Mouse (Mus musculus) megakaryocyte, embryonic 14.5 days (primary cell): ENCODE results near the gene Bbox1. TPM values are rescaled to one million over a fixed set of nuclear protein-coding genes. Genes with fewer than 3 reads are reported as not detected.

ENCODE experiments used
- H3K27me3 ChIP-seq: replicated peaks from 2 replicates; pipeline ENCODE3; 2012; ENCODE audit warnings: inconsistent platforms
- H3K36me3 ChIP-seq: replicated peaks from 2 replicates; pipeline ENCODE3; 2012; ENCODE audit warnings: low read length, inconsistent platforms, mixed read lengths
- H3K4me1 ChIP-seq: 2 replicates; pipeline ENCODE4 v1.6.1; 2012; ENCODE audit warnings: inconsistent platforms
- H3K4me3 ChIP-seq: replicated peaks from 2 replicates; pipeline ENCODE3; 2012; ENCODE audit warnings: moderate library complexity, mild to moderate bottlenecking, inconsistent platforms
- H3K9me3 ChIP-seq: 2 replicates; pipeline ENCODE4 v1.6.1; 2012; ENCODE audit warnings: inconsistent platforms
- FLI1 ChIP-seq: IDR thresholded peaks from 2 replicates; pipeline ENCODE4 v1.6.1; 2012; ENCODE audit warnings: low read length, inconsistent platforms, mixed read lengths
- GATA1 ChIP-seq: IDR thresholded peaks from 3 replicates; pipeline ENCODE4 v1.6.1; 2012; ENCODE audit warnings: mixed read lengths, low read length, inconsistent platforms, borderline replicate concordance
- polyA plus RNA-seq: library from polyadenylated mRNA; stranded (reverse); fragments of >175 nt; gene quantifications from 2 replicates; pipeline ENCODE4 v1.2.3, GENCODE M21; 2012; ENCODE audit warnings: low replicate concordance; ENCODE audit not compliant: insufficient read depth

Gene Bbox1
- polyA plus RNA-seq, 1 experiment, result not detected

- Histone ChIP-seq H3K9me3 (0 out of 2 replicates have a peak, but pooled peaks cover 2% of the 10 kb centered on the region), H3K4me1 (no peaks in the 10 kb centered on the region), H3K27me3 (no peaks in the 10 kb centered on the region), H3K36me3 (no peaks in the 10 kb centered on the region), H3K4me3 (no peak overlapping the region)
- TF ChIP-seq FLI1 (no peak), GATA1 (no peak)
Measured at GRCm38 (mm10) chr2:110275424-110275823, 38.9 kb downstream of the Bbox1 start.

DNA sequence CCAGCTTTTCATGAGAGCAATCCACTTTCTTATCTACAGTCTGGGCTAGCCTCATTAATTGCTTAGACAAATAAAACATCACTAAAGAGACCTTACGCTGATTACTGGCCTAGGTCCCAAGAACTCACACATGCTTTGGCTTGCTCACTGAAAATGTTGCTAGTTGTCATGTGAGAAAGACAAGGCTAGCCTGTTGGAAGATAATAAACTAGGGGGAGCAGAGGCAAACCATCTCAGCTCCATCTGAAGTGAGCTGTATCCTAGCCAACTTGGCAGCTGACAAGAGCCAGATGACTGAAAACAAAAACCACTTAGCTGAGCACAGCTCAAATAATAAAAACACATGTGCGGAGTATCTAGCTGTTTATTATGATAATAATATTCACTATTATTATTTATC, 40.2 kb downstream of the Bbox1 start:
- H3K27me3 ChIP-seq, result no peaks in the 10 kb centered on the region
- no peaks in the 10 kb centered on the region for H3K4me1 ChIP-seq
- TF ChIP-seq FLI1 (no peak), GATA1 (no peak)
- no peaks in the 10 kb centered on the region for H3K36me3 ChIP-seq
- H3K4me3 ChIP-seq, result no peak overlapping the region
- H3K9me3 ChIP-seq, result 0 out of 2 replicates have a peak, but pooled peaks cover 2% of the 10 kb centered on the region

DNA sequence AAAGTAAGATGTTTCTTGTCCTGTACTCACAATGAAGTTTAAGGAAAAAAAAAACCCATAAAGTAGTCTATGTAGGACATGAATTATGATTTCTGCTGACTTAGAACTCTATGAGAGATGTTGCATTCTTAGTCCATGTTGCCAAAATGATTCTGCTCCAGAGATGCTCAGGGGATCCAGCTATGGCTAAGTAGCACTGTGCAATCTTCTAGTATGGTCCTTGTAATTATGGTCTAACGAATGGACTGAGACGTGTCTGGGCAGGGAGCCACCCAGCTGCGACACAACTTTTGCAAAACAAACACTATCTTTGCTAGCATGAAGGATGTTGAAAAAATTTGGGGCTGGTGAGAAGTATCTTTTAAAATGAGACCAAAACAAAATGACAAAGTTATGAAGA, 45.1 kb downstream of the Bbox1 start:
- H3K4me1 ChIP-seq, result no peaks in the 10 kb centered on the region
- TF ChIP-seq FLI1, result no peak
- no peak for TF ChIP-seq GATA1
- no peak overlapping the region for H3K4me3 ChIP-seq
- H3K9me3 ChIP-seq, result no peaks in the 10 kb centered on the region
- no peaks in the 10 kb centered on the region for H3K36me3 ChIP-seq
- no peaks in the 10 kb centered on the region for H3K27me3 ChIP-seq

DNA sequence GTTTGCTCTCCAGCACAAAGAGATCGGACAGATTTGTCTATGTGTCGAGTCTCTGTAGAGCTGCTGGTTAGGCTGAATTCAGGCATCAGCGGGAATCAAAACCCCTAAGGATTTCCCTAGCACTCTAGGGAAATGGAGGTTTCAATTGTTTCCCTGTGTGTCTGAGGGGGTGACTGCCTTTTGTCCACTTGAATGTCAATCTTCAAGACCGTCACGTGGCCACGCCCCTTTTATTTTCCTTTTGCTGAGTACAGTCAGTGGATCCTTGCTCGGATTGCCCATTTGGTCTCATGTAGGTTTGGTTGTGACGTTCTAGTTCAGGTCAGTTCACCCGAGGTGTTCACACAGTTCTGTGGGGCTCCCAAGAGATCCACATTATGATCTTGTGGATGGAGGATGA, 82.1 kb downstream of the Bbox1 start:
- TF ChIP-seq GATA1 (no peak), FLI1 (no peak)
- Histone ChIP-seq H3K4me1 (peaks cover 11% of the 10 kb centered on the region), H3K27me3 (no peaks in the 10 kb centered on the region), H3K36me3 (no peaks in the 10 kb centered on the region), H3K9me3 (no peaks in the 10 kb centered on the region), H3K4me3 (no peak overlapping the region)

- Histone ChIP-seq H3K9me3 (no peaks in the 10 kb centered on the region), H3K4me1 (peaks cover 11% of the 10 kb centered on the region), H3K36me3 (no peaks in the 10 kb centered on the region), H3K4me3 (no peak overlapping the region), H3K27me3 (no peaks in the 10 kb centered on the region)
- TF ChIP-seq GATA1 (no peak), FLI1 (no peak)
Measured at GRCm38 (mm10) chr2:110230753-110231152, 83.6 kb downstream of the Bbox1 start.

DNA sequence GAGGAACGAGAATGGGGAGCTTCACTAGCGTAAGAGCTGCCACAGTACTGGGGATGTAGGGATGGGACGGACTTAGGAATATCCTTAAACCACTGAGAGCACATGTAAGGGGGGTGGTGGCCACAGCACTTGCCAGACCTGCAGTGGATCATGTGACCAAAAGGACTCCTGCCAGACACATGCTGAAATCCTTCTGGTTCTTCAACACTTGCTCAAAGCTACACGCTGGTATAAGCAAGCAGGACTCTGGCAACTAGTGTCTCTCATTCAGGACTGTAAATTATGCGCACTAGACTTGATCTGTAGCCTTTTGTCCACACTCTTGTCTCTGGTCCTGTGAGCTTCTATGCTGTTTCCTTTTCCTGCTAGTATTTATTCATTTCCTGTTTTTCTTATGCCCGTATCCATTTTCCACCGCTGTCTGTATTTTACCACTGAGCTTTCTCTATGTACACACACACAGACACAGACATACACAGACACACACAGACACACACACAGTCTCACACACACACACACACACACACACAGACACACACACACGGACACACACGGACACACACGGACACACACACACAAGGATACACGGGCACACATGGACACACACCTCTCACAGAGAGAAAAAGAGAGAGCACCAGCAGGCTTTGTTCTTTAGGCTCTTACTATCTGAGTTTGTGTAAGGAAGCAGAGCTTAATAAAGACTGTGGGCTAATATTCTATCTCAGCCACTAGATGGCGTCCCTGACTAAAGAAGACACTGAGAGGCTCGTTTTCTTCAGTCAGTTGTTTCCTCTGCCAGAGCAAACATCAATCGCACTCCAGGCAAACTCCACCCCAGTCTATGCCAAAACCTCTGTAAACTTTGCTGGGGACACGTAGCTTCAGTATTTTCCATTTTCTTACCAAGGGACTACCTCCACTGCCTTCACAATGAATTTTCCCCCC, 84.9 kb downstream of the Bbox1 start:
- H3K27me3 ChIP-seq, result no peaks in the 10 kb centered on the region
- no peaks in the 10 kb centered on the region for H3K36me3 ChIP-seq
- peak overlapping the region; percentile 15 for H3K4me3 ChIP-seq
- no peak for TF ChIP-seq FLI1
- no peak for TF ChIP-seq GATA1
- no peaks in the 10 kb centered on the region for H3K9me3 ChIP-seq
- H3K4me1 ChIP-seq, result peaks cover 11% of the 10 kb centered on the region

- Histone ChIP-seq H3K4me3 (no peak overlapping the region), H3K9me3 (no peaks in the 10 kb centered on the region), H3K27me3 (no peaks in the 10 kb centered on the region), H3K36me3 (no peaks in the 10 kb centered on the region), H3K4me1 (peaks cover 11% of the 10 kb centered on the region)
- no peak for TF ChIP-seq GATA1
- TF ChIP-seq FLI1, result no peak
Measured at GRCm38 (mm10) chr2:110226421-110226820, 87.9 kb downstream of the Bbox1 start.

DNA sequence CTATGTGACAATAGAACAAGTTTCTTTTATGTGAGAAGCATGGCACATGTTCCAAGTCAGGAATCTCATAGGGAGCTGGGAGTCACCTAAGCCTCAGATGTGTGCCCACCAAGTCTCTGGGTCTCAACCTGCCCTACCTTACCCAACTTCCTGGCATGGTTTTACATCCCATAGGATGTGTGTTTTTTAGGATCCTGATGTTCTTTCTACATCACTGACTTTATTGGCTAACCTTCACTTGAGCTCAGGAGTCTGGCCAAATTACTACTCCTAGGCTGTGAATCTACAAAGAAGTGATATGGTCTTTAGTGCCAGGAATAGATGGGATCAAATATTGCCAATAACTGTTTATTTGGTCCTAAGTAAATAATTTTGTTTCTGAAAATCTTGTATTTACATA, 88.4 kb downstream of the Bbox1 start:
- TF ChIP-seq GATA1, result no peak
- TF ChIP-seq FLI1, result no peak
- Histone ChIP-seq H3K4me1 (peaks cover 11% of the 10 kb centered on the region), H3K9me3 (no peaks in the 10 kb centered on the region), H3K4me3 (no peak overlapping the region), H3K27me3 (no peaks in the 10 kb centered on the region), H3K36me3 (no peaks in the 10 kb centered on the region)

DNA sequence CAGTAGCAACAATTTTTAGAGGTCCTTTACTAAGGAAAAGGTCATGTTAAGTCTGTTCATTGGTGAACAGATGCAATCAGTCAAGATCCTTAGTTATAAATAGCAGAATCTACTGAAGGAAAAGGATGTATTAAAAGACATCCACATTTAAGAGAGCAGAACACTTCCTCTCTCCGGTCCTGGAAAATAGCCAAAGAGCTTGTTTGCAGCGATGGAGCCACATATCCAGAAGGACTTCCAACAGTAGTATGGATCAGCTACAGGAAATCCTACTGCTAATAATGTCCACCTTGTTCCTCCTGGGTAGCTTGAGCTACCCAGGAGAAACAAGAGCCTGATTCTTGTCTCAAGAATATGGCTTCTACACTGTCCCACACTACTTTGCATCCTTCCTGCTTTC, 91.6 kb downstream of the Bbox1 start:
- no peaks in the 10 kb centered on the region for H3K4me1 ChIP-seq
- H3K4me3 ChIP-seq, result no peak overlapping the region
- no peaks in the 10 kb centered on the region for H3K27me3 ChIP-seq
- peaks cover 5% of the 10 kb centered on the region; the same call in 1 of the 2 replicates for H3K9me3 ChIP-seq
- H3K36me3 ChIP-seq, result no peaks in the 10 kb centered on the region
- TF ChIP-seq FLI1 (no peak), GATA1 (no peak)

DNA sequence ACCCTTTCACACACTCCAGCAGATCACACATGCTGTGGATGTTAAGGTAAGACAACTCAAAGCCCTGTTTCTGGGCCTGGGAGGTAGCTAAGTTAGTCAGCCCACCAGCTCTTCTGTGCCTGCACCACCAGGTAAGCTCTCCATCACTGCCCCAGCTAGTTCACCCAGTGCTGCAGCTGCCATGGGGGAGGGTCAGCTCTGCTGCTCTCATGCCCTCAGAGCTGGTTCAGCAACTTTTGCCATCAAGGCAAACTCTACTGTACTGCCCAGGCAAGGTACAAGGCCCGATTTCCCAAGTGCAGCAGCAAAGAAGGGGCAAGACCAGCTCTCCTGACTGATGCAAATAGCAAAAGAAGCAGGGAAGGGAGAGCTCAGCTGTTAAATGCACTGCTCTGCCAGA, 93.9 kb downstream of the Bbox1 start:
- peaks cover 5% of the 10 kb centered on the region; the same call in 1 of the 2 replicates for H3K9me3 ChIP-seq

More for the DNA sequence above, 93.9 kb downstream of the Bbox1 start:
- no peaks in the 10 kb centered on the region for H3K36me3 ChIP-seq
- TF ChIP-seq FLI1, result no peak
- no peak for TF ChIP-seq GATA1
- no peak overlapping the region for H3K4me3 ChIP-seq
- no peaks in the 10 kb centered on the region for H3K27me3 ChIP-seq
- H3K4me1 ChIP-seq, result no peaks in the 10 kb centered on the region
